Mouse (Mus musculus) liver, adult 2 months (tissue): ENCODE measurements around the gene Rabggtb. TPM values are rescaled to one million over a fixed set of nuclear protein-coding genes. Genes with fewer than 3 reads are reported as not detected.

Source experiments
- DNase-seq: peaks from one replicate; pipeline ENCODE4 v3.0.0-alpha.2; 2011; ENCODE audit warnings: low read depth, low spot score; ENCODE audit errors: extremely low read depth
- H3K27ac ChIP-seq: fragments of 200-500 bp; replicated peaks from 2 replicates; pipeline ENCODE4 v1.5.1; 2012; ENCODE audit warnings: low read depth, mild to moderate bottlenecking, control low read depth, inconsistent platforms, low read length; ENCODE audit not compliant: insufficient read depth
- H3K27me3 ChIP-seq: fragments of 200-500 bp; 2 replicates; pipeline ENCODE4 v1.6.1; 2012; ENCODE audit warnings: mild to moderate bottlenecking, moderate library complexity, low read length, inconsistent platforms; ENCODE audit not compliant: control insufficient read depth, insufficient read depth
- H3K36me3 ChIP-seq: fragments of 200-500 bp; 2 replicates; pipeline ENCODE4 v1.6.1; 2012; ENCODE audit warnings: low read length, inconsistent platforms; ENCODE audit not compliant: control insufficient read depth, insufficient read depth
- H3K4me1 ChIP-seq: fragments of 200-500 bp; 2 replicates; pipeline ENCODE4 v1.6.1; 2011; ENCODE audit warnings: low read length; ENCODE audit not compliant: control insufficient read depth, insufficient read depth
- H3K4me3 ChIP-seq: fragments of 200-500 bp; 2 replicates; pipeline ENCODE4 v1.5.1; 2011; ENCODE audit warnings: low read depth, mild to moderate bottlenecking, control low read depth, low read length, moderate library complexity; ENCODE audit not compliant: insufficient read depth
- H3K79me2 ChIP-seq: fragments of 200-500 bp; 2 replicates; pipeline ENCODE4 v1.6.1; 2012; ENCODE audit warnings: inconsistent platforms, mild to moderate bottlenecking, low read length, moderate library complexity; ENCODE audit not compliant: control insufficient read depth, insufficient read depth
- H3K9ac ChIP-seq: fragments of 200-500 bp; 2 replicates; pipeline ENCODE4 v1.6.1; 2012; ENCODE audit warnings: low read depth, mild to moderate bottlenecking, control low read depth, inconsistent platforms, low read length
- CTCF ChIP-seq: fragments of 200-500 bp; IDR thresholded peaks from 2 replicates; pipeline ENCODE4 v1.5.1; 2011; ENCODE audit warnings: low read depth, low read length, control low read depth
- POLR2A ChIP-seq: fragments of 200-500 bp; IDR thresholded peaks from 2 replicates; pipeline ENCODE4 v1.6.1; 2011; ENCODE audit warnings: low read length, control low read depth; ENCODE audit not compliant: insufficient read depth; ENCODE audit errors: extremely low read depth
- WGBS: fragments of 180-500 bp; shearing (Covaris S2); methylation state at CpG from one replicate; pipeline ENCODE4 v1.1.7; 2018; 5-methylcytosine and 5-hydroxymethylcytosine counted together
- polyA plus RNA-seq: library from polyadenylated mRNA; depleted of rRNA; stranded (reverse); fragments of >200 nt; gene quantifications from 2 replicates; pipeline ENCODE4 v1.2.3, GENCODE M21; 2012
- total RNA-seq: library from RNA; depleted of rRNA; stranded (reverse); fragments of >200 nt; gene quantifications from 2 replicates; pipeline ENCODE4 v1.2.3, GENCODE M21; 2014

The Rabggtb gene
- total and polyA plus RNA-seq, 2 experiments = 38.6 to 57.8 TPM

DNA sequence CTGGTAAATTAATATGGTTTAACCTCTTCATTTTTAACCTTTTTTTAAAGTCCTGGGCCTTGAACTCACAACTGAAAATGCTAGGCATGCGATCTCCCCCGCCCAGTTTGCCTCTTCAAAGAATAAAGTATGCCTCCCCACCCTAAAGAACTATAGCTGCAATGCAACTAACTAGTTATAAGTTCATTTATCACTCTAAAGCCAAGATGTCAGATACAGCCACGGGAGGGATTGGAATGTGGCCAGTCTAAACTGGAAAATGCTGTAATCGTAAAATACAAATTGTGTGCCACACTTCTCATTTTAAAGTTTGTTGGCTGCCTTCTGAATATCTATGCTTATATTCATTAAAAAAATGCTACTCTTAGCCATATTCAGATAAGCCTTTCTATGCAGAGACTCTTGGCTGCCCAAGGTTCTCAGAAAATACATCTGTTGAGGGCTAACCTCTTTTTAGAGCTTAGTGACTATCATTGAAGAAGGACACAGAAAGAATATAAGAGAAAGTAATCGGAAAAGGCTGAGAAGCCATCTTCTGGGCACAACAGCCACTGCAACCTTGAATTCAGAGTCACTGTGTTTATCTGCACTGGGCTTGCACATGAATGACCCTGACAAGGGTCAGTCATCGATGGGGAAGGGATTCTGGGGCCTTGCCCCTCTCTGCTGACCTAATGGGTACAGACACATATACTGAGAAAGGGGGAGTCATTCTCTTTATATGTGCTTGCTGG is 868 bp upstream of the Rabggtb start:
- peak overlapping the region; percentile 27; the same call in 1 of the 2 replicates for H3K27ac ChIP-seq
- peaks cover 24% of the 10 kb centered on the region for H3K4me1 ChIP-seq
- H3K4me3 ChIP-seq = peak overlapping the region; percentile 92; the same call in 1 of the 2 replicates
- H3K36me3 ChIP-seq = peaks cover 25% of the 10 kb centered on the region
- peaks cover 2% of the 10 kb centered on the region; the same call in 1 of the 2 replicates for H3K79me2 ChIP-seq
- WGBS = 20% methylated on average over 6 of the region's 6 CpGs
- TF ChIP-seq CTCF = no peak
- no peak for TF ChIP-seq POLR2A
- H3K27me3 ChIP-seq = no peaks in the 10 kb centered on the region
- H3K9ac ChIP-seq = no peak overlapping the region
- DNase-seq = peak; percentile 29

DNA sequence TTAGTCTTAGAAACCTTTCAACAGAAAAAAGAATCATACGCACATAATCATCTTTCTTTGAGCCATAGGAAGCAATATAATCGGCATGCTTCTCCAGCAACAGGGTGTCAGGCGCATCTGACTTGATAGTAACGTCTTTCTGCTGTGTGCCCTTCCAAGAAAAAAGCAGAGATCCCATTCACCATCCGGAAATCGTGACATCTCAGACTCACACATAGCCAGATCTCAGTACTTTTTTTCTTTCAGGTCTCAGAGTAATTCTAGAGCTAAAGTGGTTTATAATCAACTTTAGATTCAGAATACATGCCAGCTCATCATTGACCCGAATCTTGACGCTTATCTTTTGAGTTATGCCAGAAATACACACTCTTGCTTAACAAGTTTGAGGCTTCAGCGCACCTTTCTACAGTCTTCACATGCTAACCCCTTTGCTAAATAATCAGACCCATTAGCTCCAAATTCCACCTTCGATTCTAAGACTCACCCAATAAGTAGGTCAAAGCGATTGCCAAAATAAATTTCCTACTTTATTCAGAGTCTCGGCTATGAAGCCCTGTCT is 848 bp downstream of the Rabggtb start:
- WGBS = 1% methylated on average over 12 of the region's 12 CpGs
- peaks cover 2% of the 10 kb centered on the region; the same call in 1 of the 2 replicates for H3K79me2 ChIP-seq
- DNase-seq = peak; percentile 90
- H3K36me3 ChIP-seq = peaks cover 39% of the 10 kb centered on the region
- peak overlapping the region; percentile 85 for H3K27ac ChIP-seq
- H3K4me3 ChIP-seq = peak overlapping the region; percentile 92
- peaks cover 24% of the 10 kb centered on the region for H3K4me1 ChIP-seq
- H3K9ac ChIP-seq = peak overlapping the region; percentile 97
- no peak for TF ChIP-seq POLR2A
- TF ChIP-seq CTCF = no peak
- no peaks in the 10 kb centered on the region for H3K27me3 ChIP-seq

DNA sequence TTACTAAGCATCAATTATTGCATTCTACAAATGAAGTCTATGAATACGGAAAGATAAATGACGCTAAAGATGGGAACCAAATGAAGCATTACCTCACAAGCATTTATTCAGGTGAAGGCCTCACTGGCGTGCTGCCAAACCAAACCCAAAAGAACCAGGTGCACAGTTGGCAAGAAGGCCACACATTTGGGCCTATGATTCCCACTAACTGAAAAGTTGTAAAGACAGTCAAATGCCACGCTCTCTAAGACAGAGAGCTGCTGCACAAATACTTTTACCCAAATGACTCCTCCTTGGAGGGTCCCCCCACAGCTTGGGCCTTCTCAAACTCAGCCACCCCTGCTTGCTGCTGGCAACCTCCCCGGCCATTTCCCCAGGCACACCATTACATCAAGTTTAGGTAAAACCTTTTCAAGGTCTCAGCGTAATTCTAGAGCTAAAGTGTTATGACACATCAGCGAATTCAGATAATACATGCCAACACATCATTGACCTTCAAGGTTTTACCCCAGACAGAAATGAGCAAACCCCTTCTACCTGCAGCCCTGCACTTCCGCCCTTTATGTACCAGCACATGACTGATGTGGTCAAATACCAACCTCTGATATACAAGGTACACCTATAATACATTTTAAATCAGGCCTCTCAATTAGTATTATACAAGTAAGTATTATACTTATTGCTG is 1.5 kb downstream of the Rabggtb start:
- 11% methylated on average over 8 of the region's 8 CpGs for WGBS
- peaks cover 45% of the 10 kb centered on the region for H3K36me3 ChIP-seq
- TF ChIP-seq CTCF (no peak), POLR2A (no peak)
- H3K27me3 ChIP-seq = no peaks in the 10 kb centered on the region
- H3K4me1 ChIP-seq = peaks cover 24% of the 10 kb centered on the region
- H3K79me2 ChIP-seq = peaks cover 2% of the 10 kb centered on the region; the same call in 1 of the 2 replicates
- DNase-seq = peak; percentile 76
- H3K27ac ChIP-seq = no peak overlapping the region
- H3K4me3 ChIP-seq = peak overlapping the region; percentile 53
- H3K9ac ChIP-seq = peak overlapping the region; percentile 47

DNA sequence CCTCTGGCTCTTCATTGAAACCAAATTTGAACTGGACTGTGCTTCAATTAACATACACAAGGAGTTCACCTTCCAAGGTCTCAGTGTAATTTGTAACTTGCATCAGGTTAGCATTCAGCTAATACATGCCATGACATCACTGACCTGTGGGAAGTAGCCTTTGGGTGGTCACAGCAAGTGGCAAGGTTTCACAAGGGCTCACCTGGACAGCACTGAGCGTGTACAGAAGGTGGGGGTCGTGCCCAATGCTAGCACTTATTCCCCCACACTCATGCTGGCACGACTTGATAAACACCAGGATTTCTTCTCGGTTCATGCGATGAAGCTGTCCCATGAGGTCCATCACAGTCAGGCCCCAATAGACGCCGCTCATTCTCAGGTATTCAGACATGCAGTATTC is 2.3 kb downstream of the Rabggtb start:
- no peak for TF ChIP-seq POLR2A
- no peak for TF ChIP-seq CTCF
- no peak overlapping the region for H3K27ac ChIP-seq
- WGBS = 40% methylated on average over 7 of the region's 7 CpGs
- H3K36me3 ChIP-seq = peaks cover 53% of the 10 kb centered on the region
- H3K9ac ChIP-seq = no peak overlapping the region
- no peaks in the 10 kb centered on the region for H3K27me3 ChIP-seq
- DNase-seq = no peak
- H3K79me2 ChIP-seq = peaks cover 2% of the 10 kb centered on the region; the same call in 1 of the 2 replicates
- no peak overlapping the region for H3K4me3 ChIP-seq
- H3K4me1 ChIP-seq = peaks cover 24% of the 10 kb centered on the region

DNA sequence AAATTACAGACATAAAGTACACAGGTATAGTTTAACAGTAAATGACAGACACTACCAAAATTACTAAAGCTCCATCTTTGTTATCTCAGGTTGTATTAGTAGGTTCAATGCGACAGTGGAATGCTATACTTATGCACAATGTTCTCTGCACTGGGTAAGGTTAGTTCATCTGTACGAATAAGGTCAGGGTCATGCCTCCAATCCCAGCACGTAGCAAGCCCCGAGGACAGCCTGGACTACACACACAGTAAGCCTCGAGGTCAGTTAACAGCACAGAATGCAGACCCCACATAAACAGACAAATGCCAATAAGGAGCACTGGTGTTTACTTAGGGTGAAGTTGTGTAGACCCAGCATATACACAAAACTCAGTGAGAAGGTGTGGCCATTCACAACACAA is 3.9 kb downstream of the Rabggtb start:
- peaks cover 23% of the 10 kb centered on the region for H3K4me1 ChIP-seq
- peaks cover 2% of the 10 kb centered on the region; the same call in 1 of the 2 replicates for H3K79me2 ChIP-seq
- H3K36me3 ChIP-seq = peaks cover 57% of the 10 kb centered on the region
- H3K9ac ChIP-seq = no peak overlapping the region
- H3K27me3 ChIP-seq = no peaks in the 10 kb centered on the region
- H3K4me3 ChIP-seq = no peak overlapping the region
- 21% methylated on average over 5 of the region's 5 CpGs for WGBS
- H3K27ac ChIP-seq = no peak overlapping the region
- peak; percentile 42 for DNase-seq
- no peak for TF ChIP-seq CTCF
- TF ChIP-seq POLR2A = no peak
